Mouse (Mus musculus) pancreas, adult 10 weeks (tissue): ENCODE measurements around the gene Ppie. TPM values are rescaled to one million over a fixed set of nuclear protein-coding genes. Genes with fewer than 3 reads are reported as not detected.

ENCODE experiments used
- polyA plus RNA-seq: library from polyadenylated mRNA; stranded (reverse); fragments of 350-450 nt; fragmentation: Illumina TruSeq; extraction: RNeasy Lipid Tissue Mini Kit (QIAGEN cat#74804); gene quantifications from one replicate; pipeline ENCODE4 v1.2.3, GENCODE M21; 2015; ENCODE audit warnings: low read depth, low replicate concordance; ENCODE audit not compliant: insufficient read depth

Ppie gene
- 10.2 TPM for polyA plus RNA-seq

DNA sequence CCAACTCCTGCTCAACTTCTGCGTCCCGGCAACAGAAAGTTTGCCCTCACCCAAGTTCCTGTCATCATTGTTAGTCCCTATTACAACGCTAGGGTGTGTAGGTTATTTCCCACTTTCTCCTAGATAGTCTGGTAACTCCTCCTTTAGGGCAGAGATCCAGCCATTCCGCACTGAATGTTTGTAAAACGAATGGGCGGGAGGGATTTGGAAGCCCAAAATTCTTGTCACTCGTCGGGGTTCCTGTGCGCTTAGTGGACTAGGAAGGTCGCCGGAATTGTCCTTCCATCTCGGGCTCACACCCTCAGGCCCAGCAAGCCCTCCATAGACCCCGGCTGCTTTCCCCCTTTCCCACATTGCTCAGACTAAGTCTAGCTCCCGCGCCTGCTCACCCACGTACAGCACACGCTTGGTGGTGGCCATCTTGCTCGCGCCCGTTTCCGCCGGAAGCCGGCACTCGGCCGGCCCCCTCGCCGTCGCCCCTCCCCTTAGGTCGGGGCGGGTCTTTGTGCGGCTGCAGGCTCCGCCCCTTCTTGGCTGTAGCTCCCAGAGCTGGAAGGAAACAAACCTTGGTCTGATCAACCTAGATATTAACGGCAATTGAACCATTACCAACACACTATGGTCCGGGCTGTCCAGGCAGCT is at the start of gene Ppie:
TSS of gene Ppie (minus strand) at position 439 of the 642 bp plus-strand sequence.

GRCm38 (mm10) chr4:123182328-123183238 is 42.8 kb upstream of the Ppie start, which contains the start of gene Hpcal4:
Gene Hpcal4 (plus strand): TSS chr4:123183227.

GRCm38 (mm10) chr4:123116011-123116410 is 23.7 kb downstream of the Ppie start, which contains the start of gene Oxct2b:
Gene Oxct2b (plus strand): TSS chr4:123116266.

DNA sequence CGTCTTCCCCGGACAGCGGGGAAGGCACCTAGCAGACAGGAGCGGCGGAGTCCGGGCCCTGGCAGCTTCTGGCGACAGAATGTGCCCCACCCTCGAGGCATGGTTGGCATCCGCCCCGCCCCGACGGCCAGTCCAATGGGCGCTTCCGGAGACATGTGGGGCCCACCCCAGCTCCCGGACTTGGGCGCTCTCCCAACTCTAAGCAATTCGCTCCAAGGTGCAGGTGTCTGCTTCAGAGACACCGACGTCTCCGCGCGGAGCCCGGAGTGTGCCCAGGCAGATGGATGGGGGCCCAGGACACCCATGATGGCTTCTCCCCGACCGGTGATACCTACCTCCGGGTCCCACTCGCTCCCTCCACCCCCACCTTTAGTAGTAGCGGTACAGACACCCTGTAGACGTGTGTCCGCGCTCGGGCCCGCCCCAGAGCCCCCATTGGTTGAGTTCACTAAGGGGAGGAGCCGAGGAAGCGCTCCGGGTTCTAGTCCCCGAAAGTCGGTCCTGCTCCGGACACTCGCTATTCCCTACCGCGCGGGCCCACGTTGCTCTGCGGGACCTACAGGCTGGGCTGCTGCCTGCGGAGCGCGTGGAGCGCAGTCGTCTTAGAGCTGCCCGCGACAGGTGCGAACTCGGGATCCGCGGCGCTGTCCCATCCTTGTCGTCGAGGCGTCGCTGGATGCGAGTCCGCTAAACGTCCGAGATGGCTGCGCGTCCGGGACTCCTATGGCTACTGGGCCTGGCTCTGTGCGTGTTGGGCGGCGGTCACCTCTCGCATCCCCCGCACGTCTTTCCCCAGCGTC is 34.9 kb downstream of the Ppie start, which contains the start of gene Bmp8b:
TSS of gene Bmp8b (plus strand) at position 515 of the 800 bp plus-strand sequence.

Other genes starting within 250 kb of the Ppie start
- not detected for gene Mfsd2a, start 178.8 kb downstream of the Ppie start, polyA plus RNA-seq
- gene Mycl, start 144.3 kb downstream of the Ppie start, polyA plus RNA-seq, result not detected
- gene Trit1, start 123.4 kb downstream of the Ppie start, polyA plus RNA-seq, result 6.7 TPM
- not detected for gene Bmp8b, start 34.8 kb downstream of the Ppie start, polyA plus RNA-seq
- gene Oxct2b, start 23.7 kb downstream of the Ppie start, polyA plus RNA-seq, result not detected
- 0.39 TPM for gene Hpcal4, start 43.3 kb upstream of the Ppie start, polyA plus RNA-seq
- not detected for gene Nt5c1a, start 61.6 kb upstream of the Ppie start, polyA plus RNA-seq
- 3.2 TPM for gene Heyl, start 93.6 kb upstream of the Ppie start, polyA plus RNA-seq
- 116 TPM for gene Pabpc4, start 122.4 kb upstream of the Ppie start, polyA plus RNA-seq
- not detected for gene Oxct2a, start 183.7 kb upstream of the Ppie start, polyA plus RNA-seq
- not detected for gene Bmp8a, start 203.3 kb upstream of the Ppie start, polyA plus RNA-seq